Mouse (Mus musculus) forebrain, embryonic 10.5 days (tissue): ENCODE data around the gene Irgc1. TPM values are rescaled to one million over a fixed set of nuclear protein-coding genes. Genes with fewer than 3 reads are reported as not detected.

Experiments
- DNase-seq: peaks from one replicate; pipeline ENCODE4 v3.0.0-alpha.2; 2017; ENCODE audit warnings: low spot score; ENCODE audit errors: extremely low spot score
- H3K27ac ChIP-seq: fragments of 300-500 bp; sonication (generic); 2 replicates; pipeline ENCODE4 v1.5.1; 2016; ENCODE audit warnings: mild to moderate bottlenecking
- H3K27me3 ChIP-seq: fragments of 300-500 bp; sonication (generic); 2 replicates; pipeline ENCODE4 v1.6.1; 2016; ENCODE audit warnings: mild to moderate bottlenecking; ENCODE audit not compliant: poor library complexity, severe bottlenecking
- H3K36me3 ChIP-seq: fragments of 300-500 bp; sonication (generic); replicated peaks from 2 replicates; pipeline ENCODE4 v1.6.1; 2016; ENCODE audit warnings: mild to moderate bottlenecking, moderate library complexity
- H3K4me1 ChIP-seq: fragments of 300-500 bp; sonication (generic); 2 replicates; pipeline ENCODE4 v1.6.1; 2016
- H3K4me3 ChIP-seq: fragments of 300-500 bp; sonication (generic); 2 replicates; pipeline ENCODE4 v1.5.1; 2016; ENCODE audit warnings: mild to moderate bottlenecking, moderate library complexity
- H3K9me3 ChIP-seq: fragments of 300-500 bp; sonication (generic); 2 replicates; pipeline ENCODE4 v1.6.1; 2016; ENCODE audit warnings: mild to moderate bottlenecking, moderate library complexity
- WGBS: fragments of 180-500 bp; shearing (Covaris S2); methylation state at CpG from one replicate; pipeline ENCODE4 v1.1.7; 2016; 5-methylcytosine and 5-hydroxymethylcytosine counted together
- polyA plus RNA-seq: library from polyadenylated mRNA; unstranded; fragments of >200 nt; fragmentation: Nextera tagmentation; extraction: Ambion mirVana; gene quantifications from 2 replicates; pipeline ENCODE4 v1.2.1, GENCODE M21; 2016

Irgc1 gene
- polyA plus RNA-seq, 1 experiment from 2014 or later, result not detected

GRCm38 (mm10) chr7:24445266-24445926, 6.7 kb downstream of the Irgc1 start:
- Histone ChIP-seq H3K36me3 (no peaks in the 10 kb centered on the region), H3K27ac (no peak overlapping the region), H3K4me3 (no peak overlapping the region), H3K4me1 (no peaks in the 10 kb centered on the region), H3K9me3 (peaks cover 3% of the 10 kb centered on the region; the same call in 1 of the 2 replicates), H3K27me3 (no peaks in the 10 kb centered on the region)
- no peak for DNase-seq
- 93% methylated on average over 9 of the region's 9 CpGs for WGBS

- Histone ChIP-seq H3K27me3 (no peaks in the 10 kb centered on the region), H3K36me3 (no peaks in the 10 kb centered on the region), H3K9me3 (no peaks in the 10 kb centered on the region; the same call in 1 of the 2 replicates), H3K4me1 (no peaks in the 10 kb centered on the region), H3K27ac (no peak overlapping the region), H3K4me3 (no peak overlapping the region)
- 86% methylated on average over 8 of the region's 8 CpGs for WGBS
- no peak for DNase-seq
Measured at GRCm38 (mm10) chr7:24442313-24442712, 9.8 kb downstream of the Irgc1 start.

GRCm38 (mm10) chr7:24441785-24442184, 10.3 kb downstream of the Irgc1 start:
- Histone ChIP-seq H3K4me3 (no peak overlapping the region), H3K27me3 (no peaks in the 10 kb centered on the region), H3K27ac (no peak overlapping the region), H3K9me3 (no peaks in the 10 kb centered on the region; the same call in 1 of the 2 replicates), H3K4me1 (no peaks in the 10 kb centered on the region), H3K36me3 (no peaks in the 10 kb centered on the region)
- DNase-seq, result peak; percentile 47
- 5% methylated on average over 1 of the region's 1 CpGs for WGBS

GRCm38 (mm10) chr7:24439891-24440290, 12.2 kb downstream of the Irgc1 start:
- Histone ChIP-seq H3K27me3 (no peaks in the 10 kb centered on the region), H3K27ac (no peak overlapping the region), H3K36me3 (no peaks in the 10 kb centered on the region), H3K9me3 (no peaks in the 10 kb centered on the region), H3K4me1 (0 out of 2 replicates have a peak, but pooled peaks cover 3% of the 10 kb centered on the region), H3K4me3 (no peak overlapping the region)
- no peak for DNase-seq
- WGBS, result 80% methylated on average over 7 of the region's 7 CpGs

- Histone ChIP-seq H3K27me3 (no peaks in the 10 kb centered on the region), H3K27ac (no peak overlapping the region), H3K36me3 (no peaks in the 10 kb centered on the region), H3K9me3 (no peaks in the 10 kb centered on the region), H3K4me1 (0 out of 2 replicates have a peak, but pooled peaks cover 3% of the 10 kb centered on the region), H3K4me3 (no peak overlapping the region)
- DNase-seq, result no peak
- WGBS, result 87% methylated on average over 6 of the region's 6 CpGs
Measured at GRCm38 (mm10) chr7:24439191-24439590, 12.9 kb downstream of the Irgc1 start.

GRCm38 (mm10) chr7:24437981-24438380, 14.1 kb downstream of the Irgc1 start:
- WGBS, result 83% methylated on average over 10 of the region's 10 CpGs
- no peaks in the 10 kb centered on the region for H3K36me3 ChIP-seq
- no peak overlapping the region for H3K27ac ChIP-seq
- H3K4me1 ChIP-seq, result 0 out of 2 replicates have a peak, but pooled peaks cover 3% of the 10 kb centered on the region
- DNase-seq, result no peak
- H3K4me3 ChIP-seq, result no peak overlapping the region
- H3K27me3 ChIP-seq, result peaks cover 12% of the 10 kb centered on the region
- peaks cover 5% of the 10 kb centered on the region for H3K9me3 ChIP-seq

GRCm38 (mm10) chr7:24435305-24435704, 16.8 kb downstream of the Irgc1 start:
- Histone ChIP-seq H3K27ac (no peak overlapping the region), H3K4me3 (no peak overlapping the region), H3K9me3 (peaks cover 20% of the 10 kb centered on the region), H3K27me3 (peaks cover 22% of the 10 kb centered on the region), H3K36me3 (no peaks in the 10 kb centered on the region), H3K4me1 (0 out of 2 replicates have a peak, but pooled peaks cover 3% of the 10 kb centered on the region)
- WGBS, result 79% methylated on average over 5 of the region's 5 CpGs
- no peak for DNase-seq

GRCm38 (mm10) chr7:24431713-24432112, 20.4 kb downstream of the Irgc1 start:
- H3K4me1 ChIP-seq, result 0 out of 2 replicates have a peak, but pooled peaks cover 3% of the 10 kb centered on the region
- H3K36me3 ChIP-seq, result no peaks in the 10 kb centered on the region
- WGBS, result 81% methylated on average over 11 of the region's 11 CpGs
- no peak for DNase-seq
- H3K4me3 ChIP-seq, result no peak overlapping the region
- H3K27me3 ChIP-seq, result peaks cover 22% of the 10 kb centered on the region
- H3K27ac ChIP-seq, result no peak overlapping the region
- H3K9me3 ChIP-seq, result peaks cover 20% of the 10 kb centered on the region

GRCm38 (mm10) chr7:24430551-24431345, 21.3 kb downstream of the Irgc1 start:
- Histone ChIP-seq H3K27ac (no peak overlapping the region), H3K27me3 (peaks cover 22% of the 10 kb centered on the region), H3K36me3 (no peaks in the 10 kb centered on the region), H3K4me1 (0 out of 2 replicates have a peak, but pooled peaks cover 3% of the 10 kb centered on the region), H3K4me3 (no peak overlapping the region), H3K9me3 (peaks cover 20% of the 10 kb centered on the region)
- WGBS, result 93% methylated on average over 15 of the region's 15 CpGs
- DNase-seq, result no peak

GRCm38 (mm10) chr7:24429413-24430112, 22.5 kb downstream of the Irgc1 start:
- Histone ChIP-seq H3K4me3 (no peak overlapping the region), H3K36me3 (no peaks in the 10 kb centered on the region), H3K27ac (no peak overlapping the region), H3K27me3 (peaks cover 22% of the 10 kb centered on the region), H3K4me1 (no peaks in the 10 kb centered on the region), H3K9me3 (peaks cover 20% of the 10 kb centered on the region)
- 80% methylated on average over 16 of the region's 16 CpGs for WGBS
- DNase-seq, result no peak

- H3K4me3 ChIP-seq, result no peak overlapping the region
- no peak for DNase-seq
- peaks cover 20% of the 10 kb centered on the region for H3K9me3 ChIP-seq
- no peak overlapping the region for H3K27ac ChIP-seq
- no peaks in the 10 kb centered on the region for H3K36me3 ChIP-seq
- no peaks in the 10 kb centered on the region for H3K4me1 ChIP-seq
- 89% methylated on average over 5 of the region's 5 CpGs for WGBS
- H3K27me3 ChIP-seq, result peaks cover 18% of the 10 kb centered on the region
Measured at GRCm38 (mm10) chr7:24428725-24429124, 23.4 kb downstream of the Irgc1 start.

- no peak for DNase-seq
- 91% methylated on average over 8 of the region's 8 CpGs for WGBS
Measured at GRCm38 (mm10) chr7:24427168-24427567, 24.9 kb downstream of the Irgc1 start.

More at GRCm38 (mm10) chr7:24427168-24427567, 24.9 kb downstream of the Irgc1 start:
- peaks cover 3% of the 10 kb centered on the region; the same call in 1 of the 2 replicates for H3K4me1 ChIP-seq
- peaks cover 13% of the 10 kb centered on the region for H3K36me3 ChIP-seq
- H3K27me3 ChIP-seq, result peaks cover 3% of the 10 kb centered on the region
- peaks cover 7% of the 10 kb centered on the region for H3K9me3 ChIP-seq
- H3K4me3 ChIP-seq, result no peak overlapping the region
- no peak overlapping the region for H3K27ac ChIP-seq
